Mouse (Mus musculus): Measurements from ENCODE around the gene Nupr1. TPM values are rescaled to one million over a fixed set of nuclear protein-coding genes. Genes with fewer than 3 reads are reported as not detected.

The Nupr1 gene
- 26.0 TPM for polyA plus RNA-seq (2015; fragmentation: Illumina TruSeq; extraction: RNeasy Lipid Tissue Mini Kit (QIAGEN cat#74804); ENCODE audit: insufficient read depth, low replicate concordance)

DNA sequence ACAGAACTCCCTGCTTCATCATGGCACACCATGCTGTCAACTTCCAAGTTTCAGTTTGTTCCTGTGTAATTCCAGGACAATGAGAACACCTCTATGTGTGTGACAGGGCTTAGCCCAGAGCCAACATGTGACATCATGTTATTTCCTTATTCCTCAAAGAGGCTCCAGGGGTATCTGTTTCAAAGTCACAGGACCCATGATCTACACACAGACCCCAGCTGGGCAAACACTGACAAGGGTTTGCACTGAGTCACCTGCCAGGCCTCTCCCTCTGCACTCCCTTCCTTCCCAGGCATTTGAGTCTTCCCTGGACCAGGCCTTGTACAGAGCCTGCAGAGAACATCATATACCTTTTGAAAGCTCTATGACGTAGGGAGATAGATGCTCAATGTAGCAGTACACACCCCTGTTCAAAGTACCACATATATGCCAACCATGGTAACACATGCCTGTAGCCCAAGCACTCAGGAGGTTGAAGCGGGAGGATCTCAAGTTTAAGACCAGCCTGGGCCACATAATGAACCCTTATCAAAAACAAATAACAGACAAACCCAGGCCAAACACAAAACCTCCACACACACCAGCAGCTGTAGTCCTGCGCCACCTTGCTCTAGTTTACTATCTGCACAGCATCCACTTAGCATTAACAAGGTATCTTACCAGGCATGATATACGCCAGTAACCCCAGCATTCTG lies at the start of gene Nupr1:
Nupr1 (minus strand) TSS at position 38 of the 695 bp plus-strand sequence.

DNA sequence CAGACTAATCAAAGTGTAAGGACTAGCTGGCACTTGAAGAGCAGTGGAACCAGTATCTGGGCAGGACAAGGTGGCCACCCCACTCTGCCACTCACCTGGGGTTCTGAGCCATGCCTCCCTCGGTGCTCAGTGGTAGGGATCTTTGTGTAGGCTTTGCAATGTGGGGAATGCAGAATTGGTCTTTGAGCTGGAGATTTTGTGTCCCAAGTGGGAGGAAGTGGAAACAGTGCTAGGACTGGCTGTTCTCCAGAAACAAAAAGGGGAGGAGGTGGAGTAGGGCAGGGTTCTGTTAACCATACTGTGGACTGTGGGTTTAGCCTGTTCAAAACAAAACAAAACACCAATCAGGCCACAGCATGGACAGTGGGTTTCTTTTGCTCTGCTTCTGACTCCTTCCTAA lies 45.5 kb upstream of the Nupr1 start, which contains the start of gene Sult1a1:
Sult1a1 (minus strand) TSS at position 226 of the 400 bp plus-strand sequence.

DNA sequence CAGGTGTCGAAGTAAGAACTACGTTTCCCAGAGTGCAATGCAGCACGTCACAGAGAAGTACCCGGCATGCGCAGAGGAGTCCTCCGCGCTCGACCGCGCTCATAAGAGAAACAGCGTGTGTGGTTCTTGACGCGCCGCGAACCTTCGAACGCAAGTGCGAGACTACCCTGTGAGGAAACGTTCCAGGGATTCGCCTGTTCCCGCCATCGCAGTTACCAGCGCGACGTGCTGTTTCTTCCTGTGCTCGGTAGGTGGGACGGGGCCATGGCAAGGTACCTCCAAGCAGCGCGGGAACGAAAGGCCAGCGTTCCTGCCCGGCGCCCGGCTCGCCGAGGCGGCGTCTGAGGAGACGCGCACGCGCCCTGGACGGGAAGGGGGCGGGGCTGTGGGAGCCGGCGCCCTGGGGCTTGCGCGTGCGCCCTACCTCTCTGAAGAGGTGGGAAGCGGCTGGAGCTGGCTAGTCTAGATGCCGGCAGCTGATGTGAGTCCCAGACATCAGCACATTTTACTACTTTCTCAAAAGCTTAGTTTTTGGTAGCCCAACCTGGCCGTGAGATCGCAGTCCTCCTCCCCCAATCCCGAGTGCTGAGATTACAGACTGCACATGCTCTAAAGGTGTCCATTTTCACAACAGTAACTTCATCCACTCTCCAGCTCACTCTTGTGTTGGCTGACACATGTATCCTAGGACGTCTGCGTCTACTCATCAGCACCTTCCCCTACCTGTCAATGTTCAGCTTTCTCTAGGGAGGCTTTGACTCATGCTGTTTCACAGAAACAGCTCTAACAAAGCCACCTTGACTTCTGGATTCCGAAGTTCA lies 18.8 kb upstream of the Nupr1 start, which contains the start of gene Sgf29:
Sgf29 (plus strand) TSS at position 79 of the 821 bp plus-strand sequence.

DNA sequence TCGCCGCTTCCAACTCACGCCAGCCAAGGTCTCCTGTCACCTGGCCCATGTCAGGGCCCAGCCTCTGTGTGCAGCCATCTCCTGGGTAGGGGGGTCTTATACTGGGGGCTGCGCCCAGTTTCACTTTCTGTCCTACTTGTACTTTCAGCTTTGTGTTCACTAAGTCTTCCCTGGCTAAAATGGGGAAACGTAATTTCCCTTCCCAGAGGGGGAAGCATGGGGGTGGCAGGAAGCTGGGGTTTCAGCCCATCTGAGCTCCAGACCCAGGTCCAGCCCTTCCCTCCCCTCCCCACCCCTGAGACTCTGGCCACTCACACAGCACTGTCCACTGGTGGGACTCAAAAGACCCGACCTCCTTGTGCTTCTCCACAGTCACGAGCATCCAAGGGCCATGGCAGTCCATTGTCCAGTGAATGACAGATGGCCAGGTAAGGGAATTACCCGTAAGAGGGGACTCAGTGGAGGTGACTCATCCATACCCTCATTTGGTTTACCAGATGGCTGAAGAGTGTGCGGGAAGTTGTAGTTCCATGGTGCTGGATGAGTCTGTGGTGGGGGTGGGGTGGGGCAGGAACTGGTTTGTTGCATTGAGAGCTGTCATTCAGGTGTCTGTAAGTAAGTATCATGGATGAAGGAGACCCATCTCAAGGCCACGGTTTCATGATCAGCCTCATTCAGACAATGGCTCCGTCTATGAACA lies 35.6 kb downstream of the Nupr1 start, which contains the start of gene Il27:
Il27 (minus strand) TSS at position 80 of the 700 bp plus-strand sequence.

DNA sequence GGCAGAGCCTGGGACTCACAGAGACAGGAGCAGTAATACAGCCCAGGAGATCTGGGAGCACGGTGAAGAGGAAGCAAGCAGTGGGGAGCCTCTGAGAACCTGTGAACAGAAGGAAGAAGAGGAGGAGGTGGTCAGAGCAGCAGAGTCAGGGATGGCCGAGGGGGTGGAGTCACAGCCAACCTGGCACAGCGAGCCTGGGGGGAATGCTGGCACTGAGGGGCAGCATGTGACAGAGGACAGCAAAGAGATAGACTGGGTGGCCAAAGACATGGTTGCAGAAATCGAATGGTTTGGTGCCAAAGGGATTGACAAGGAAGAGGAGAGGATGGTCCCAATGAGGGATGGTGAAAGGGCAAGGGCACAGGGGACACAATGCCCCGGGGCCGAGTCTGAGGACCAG lies 44.9 kb downstream of the Nupr1 start, which contains the start of gene Cln3:
Cln3 (minus strand) TSS at position 101 of the 400 bp plus-strand sequence.

DNA sequence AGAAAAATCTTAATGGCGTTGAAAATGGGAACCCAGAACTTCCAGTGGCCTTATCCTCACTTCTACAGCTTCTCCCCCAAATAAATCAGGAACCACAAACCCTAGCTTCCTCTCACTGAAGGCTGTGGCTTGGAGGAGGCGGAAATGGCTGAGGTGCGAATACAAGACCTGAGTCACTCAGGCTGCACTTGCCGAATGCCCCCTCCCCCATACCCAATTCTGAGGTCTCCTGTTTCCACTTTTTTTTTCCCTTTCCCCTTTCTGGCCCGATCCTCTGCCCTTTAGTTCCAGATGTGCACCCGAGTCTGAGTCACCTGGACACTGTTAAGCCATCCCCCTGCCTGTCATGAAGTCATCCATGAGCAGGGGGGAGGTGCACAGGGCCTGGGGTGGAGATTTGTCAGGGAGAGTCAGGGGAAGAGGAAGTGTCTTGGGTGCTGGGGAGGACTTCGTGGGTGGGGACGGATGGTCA lies 46.1 kb downstream of the Nupr1 start, which contains the start of gene Apobr:
Apobr (plus strand) TSS at position 437 of the 472 bp plus-strand sequence.

Other genes starting within 250 kb of the Nupr1 start
- 27.6 TPM for gene Nfatc2ip, start 234.1 kb downstream of the Nupr1 start, polyA plus RNA-seq (2015; fragmentation: Illumina TruSeq; extraction: RNeasy Lipid Tissue Mini Kit (QIAGEN cat#74804); ENCODE audit: insufficient read depth, low replicate concordance)
- 712 TPM for gene Cd19, start 216.0 kb downstream of the Nupr1 start, polyA plus RNA-seq (2015; fragmentation: Illumina TruSeq; extraction: RNeasy Lipid Tissue Mini Kit (QIAGEN cat#74804); ENCODE audit: insufficient read depth, low replicate concordance)
- 15.8 TPM for gene Rabep2, start 202.1 kb downstream of the Nupr1 start, polyA plus RNA-seq (2015; fragmentation: Illumina TruSeq; extraction: RNeasy Lipid Tissue Mini Kit (QIAGEN cat#74804); ENCODE audit: insufficient read depth, low replicate concordance)
- gene Atp2a1, start 167.8 kb downstream of the Nupr1 start, polyA plus RNA-seq (2015; fragmentation: Illumina TruSeq; extraction: RNeasy Lipid Tissue Mini Kit (QIAGEN cat#74804); ENCODE audit: insufficient read depth, low replicate concordance): 0.51 TPM
- gene Sh2b1, start 155.4 kb downstream of the Nupr1 start, polyA plus RNA-seq (2015; fragmentation: Illumina TruSeq; extraction: RNeasy Lipid Tissue Mini Kit (QIAGEN cat#74804); ENCODE audit: insufficient read depth, low replicate concordance): 30.3 TPM
- 42.6 TPM for gene Tufm, start 143.5 kb downstream of the Nupr1 start, polyA plus RNA-seq (2015; fragmentation: Illumina TruSeq; extraction: RNeasy Lipid Tissue Mini Kit (QIAGEN cat#74804); ENCODE audit: insufficient read depth, low replicate concordance)
- 188 TPM for gene Atxn2l, start 127.4 kb downstream of the Nupr1 start, polyA plus RNA-seq (2015; fragmentation: Illumina TruSeq; extraction: RNeasy Lipid Tissue Mini Kit (QIAGEN cat#74804); ENCODE audit: insufficient read depth, low replicate concordance)
- gene Eif3c, start 64.5 kb downstream of the Nupr1 start, polyA plus RNA-seq (2015; fragmentation: Illumina TruSeq; extraction: RNeasy Lipid Tissue Mini Kit (QIAGEN cat#74804); ENCODE audit: insufficient read depth, low replicate concordance): 205 TPM
- gene Apobr, start 45.9 kb downstream of the Nupr1 start, polyA plus RNA-seq (2015; fragmentation: Illumina TruSeq; extraction: RNeasy Lipid Tissue Mini Kit (QIAGEN cat#74804); ENCODE audit: insufficient read depth, low replicate concordance): 18.4 TPM
- gene Cln3, start 45.0 kb downstream of the Nupr1 start, polyA plus RNA-seq (2015; fragmentation: Illumina TruSeq; extraction: RNeasy Lipid Tissue Mini Kit (QIAGEN cat#74804); ENCODE audit: insufficient read depth, low replicate concordance): 40.6 TPM
- 0.33 TPM for gene Il27, start 35.9 kb downstream of the Nupr1 start, polyA plus RNA-seq (2015; fragmentation: Illumina TruSeq; extraction: RNeasy Lipid Tissue Mini Kit (QIAGEN cat#74804); ENCODE audit: insufficient read depth, low replicate concordance)
- gene Sgf29, start 18.4 kb upstream of the Nupr1 start, polyA plus RNA-seq (2015; fragmentation: Illumina TruSeq; extraction: RNeasy Lipid Tissue Mini Kit (QIAGEN cat#74804); ENCODE audit: insufficient read depth, low replicate concordance): 30.5 TPM
- 38.4 TPM for gene Sult1a1, start 45.6 kb upstream of the Nupr1 start, polyA plus RNA-seq (2015; fragmentation: Illumina TruSeq; extraction: RNeasy Lipid Tissue Mini Kit (QIAGEN cat#74804); ENCODE audit: insufficient read depth, low replicate concordance)
- gene Bola2, start 64.5 kb upstream of the Nupr1 start, polyA plus RNA-seq (2015; fragmentation: Illumina TruSeq; extraction: RNeasy Lipid Tissue Mini Kit (QIAGEN cat#74804); ENCODE audit: insufficient read depth, low replicate concordance): 9.9 TPM
- gene Slx1b, start 64.9 kb upstream of the Nupr1 start, polyA plus RNA-seq (2015; fragmentation: Illumina TruSeq; extraction: RNeasy Lipid Tissue Mini Kit (QIAGEN cat#74804); ENCODE audit: insufficient read depth, low replicate concordance): 7.6 TPM
- 1,014 TPM for gene Coro1a, start 76.9 kb upstream of the Nupr1 start, polyA plus RNA-seq (2015; fragmentation: Illumina TruSeq; extraction: RNeasy Lipid Tissue Mini Kit (QIAGEN cat#74804); ENCODE audit: insufficient read depth, low replicate concordance)
- gene Mapk3, start 128.7 kb upstream of the Nupr1 start, polyA plus RNA-seq (2015; fragmentation: Illumina TruSeq; extraction: RNeasy Lipid Tissue Mini Kit (QIAGEN cat#74804); ENCODE audit: insufficient read depth, low replicate concordance): 58.8 TPM
- gene Gdpd3, start 135.5 kb upstream of the Nupr1 start, polyA plus RNA-seq (2015; fragmentation: Illumina TruSeq; extraction: RNeasy Lipid Tissue Mini Kit (QIAGEN cat#74804); ENCODE audit: insufficient read depth, low replicate concordance): 8.9 TPM
- 121 TPM for gene Ypel3, start 146.1 kb upstream of the Nupr1 start, polyA plus RNA-seq (2015; fragmentation: Illumina TruSeq; extraction: RNeasy Lipid Tissue Mini Kit (QIAGEN cat#74804); ENCODE audit: insufficient read depth, low replicate concordance)
- 2.8 TPM for gene Tbx6, start 150.6 kb upstream of the Nupr1 start, polyA plus RNA-seq (2015; fragmentation: Illumina TruSeq; extraction: RNeasy Lipid Tissue Mini Kit (QIAGEN cat#74804); ENCODE audit: insufficient read depth, low replicate concordance)
- gene Ppp4c, start 161.6 kb upstream of the Nupr1 start, polyA plus RNA-seq (2015; fragmentation: Illumina TruSeq; extraction: RNeasy Lipid Tissue Mini Kit (QIAGEN cat#74804); ENCODE audit: insufficient read depth, low replicate concordance): 170 TPM
- gene Fam57b, start 166.8 kb upstream of the Nupr1 start, polyA plus RNA-seq (2015; fragmentation: Illumina TruSeq; extraction: RNeasy Lipid Tissue Mini Kit (QIAGEN cat#74804); ENCODE audit: insufficient read depth, low replicate concordance): not detected
- gene 4930451I11Rik, start 200.8 kb upstream of the Nupr1 start, polyA plus RNA-seq (2015; fragmentation: Illumina TruSeq; extraction: RNeasy Lipid Tissue Mini Kit (QIAGEN cat#74804); ENCODE audit: insufficient read depth, low replicate concordance): not detected
- gene Doc2a, start 216.6 kb upstream of the Nupr1 start, polyA plus RNA-seq (2015; fragmentation: Illumina TruSeq; extraction: RNeasy Lipid Tissue Mini Kit (QIAGEN cat#74804); ENCODE audit: insufficient read depth, low replicate concordance): not detected
- 41.1 TPM for gene Hirip3, start 231.1 kb upstream of the Nupr1 start, polyA plus RNA-seq (2015; fragmentation: Illumina TruSeq; extraction: RNeasy Lipid Tissue Mini Kit (QIAGEN cat#74804); ENCODE audit: insufficient read depth, low replicate concordance)
- 30.1 TPM for gene Ino80e, start 231.5 kb upstream of the Nupr1 start, polyA plus RNA-seq (2015; fragmentation: Illumina TruSeq; extraction: RNeasy Lipid Tissue Mini Kit (QIAGEN cat#74804); ENCODE audit: insufficient read depth, low replicate concordance)

All from spleen, adult 10 weeks (tissue).